In the genomic region with DNA sequence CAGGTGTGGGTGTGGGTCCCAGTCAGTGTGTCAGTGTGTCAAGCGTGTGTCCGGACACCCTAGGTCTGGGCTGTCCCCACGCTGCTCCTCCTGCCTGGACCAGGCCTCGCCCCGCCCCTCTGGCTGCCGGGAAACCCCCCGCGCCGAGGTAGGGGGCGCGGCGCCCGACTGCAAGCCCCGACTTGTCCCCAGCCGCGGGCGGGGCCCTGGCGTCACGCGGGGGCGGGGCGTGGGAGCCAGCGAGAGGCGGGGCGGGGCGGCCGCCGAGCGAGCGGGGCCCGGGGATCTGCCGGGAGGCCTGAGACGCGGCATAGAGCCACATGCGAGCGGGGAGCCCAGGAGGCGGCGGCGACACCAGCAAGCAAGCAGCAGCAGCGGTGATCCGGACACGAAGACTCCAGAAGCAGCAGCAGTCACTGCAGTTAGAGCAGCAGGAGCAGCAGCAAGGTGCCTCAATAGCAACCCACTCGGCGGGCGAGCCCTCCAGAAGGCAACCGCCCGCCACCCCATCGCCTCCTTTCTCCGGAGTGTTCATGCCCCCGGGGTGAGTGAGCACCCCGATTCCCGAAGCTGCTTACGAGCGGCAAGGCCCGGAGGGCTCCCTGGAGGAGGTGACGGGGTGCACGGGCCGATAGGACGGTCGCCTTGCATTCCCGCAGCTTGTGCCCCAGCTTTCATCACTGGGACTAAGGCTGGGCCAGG, we compare ENCODE assay signal across 8 mouse cellular contexts. TPM values are rescaled to one million over a fixed set of nuclear protein-coding genes. Genes with fewer than 3 reads are reported as not detected.
DNase-seq lines count a peak whose midpoint lies in the region; ATAC-seq and TF ChIP-seq lines count a peak whose summit lies in the region.

No protein-coding gene starts in this region.

- no peaks in the 10 kb centered on the region for H3K27me3 ChIP-seq in cerebellum, adult 2 months (ENCODE audit: control insufficient read depth, insufficient read depth, low read length)
- no peaks in the 10 kb centered on the region for H3K27me3 ChIP-seq in forebrain, postnatal 0 days (ENCODE audit: insufficient read depth, low read length)

- peak overlapping the region; percentile 98 for H3K4me2 ChIP-seq in forebrain, postnatal 0 days (ENCODE audit: low read depth)

- H3K9ac ChIP-seq in forebrain, postnatal 0 days = peak overlapping the region; percentile 65

- peak; percentile 88 for DNase-seq in MN1 (ENCODE audit: low spot score)
- DNase-seq in cerebellum, adult 2 months = peak; percentile 89 to 92
- DNase-seq in forebrain, postnatal 0 days = peak; percentile 83
- DNase-seq in heart, postnatal 4 days = peak; percentile 93
- DNase-seq in layer of hippocampus, adult 9-11 months = peak; percentile 87
- DNase-seq in lung, postnatal 14 days = peak; percentile 94
- DNase-seq in ovary, postnatal 14 days (ENCODE audit: low spot score) = peak; percentile 84
- peak; percentile 95 for DNase-seq in thymus, postnatal 36 days

- TF ChIP-seq POLR2A in cerebellum, adult 2 months (IDR thresholded peaks at IDR 0.05; ENCODE audit: borderline replicate concordance, insufficient read depth, low read length) = peak; percentile 45; the same call in 1 of the 2 replicates

- H3K27ac ChIP-seq in cerebellum, adult 2 months (ENCODE audit: insufficient read depth, low read length) = peak overlapping the region; percentile 70
- peak overlapping the region; percentile 78 for H3K27ac ChIP-seq in forebrain, postnatal 0 days (ENCODE audit: low read depth, low read length)

- under 1% methylated on average over 61 of the region's 61 CpGs for WGBS in cerebellum, adult 2 months
- WGBS in forebrain, postnatal 0 days = 2% methylated on average over 57 of the region's 61 CpGs

- no peaks in the 10 kb centered on the region for H3K36me3 ChIP-seq in forebrain, postnatal 0 days (ENCODE audit: insufficient read depth)

- peak overlapping the region; percentile 91 for H3K4me3 ChIP-seq in cerebellum, adult 2 months (replicated peaks; ENCODE audit: insufficient read depth, low read depth, low read length)
- H3K4me3 ChIP-seq in forebrain, postnatal 0 days (ENCODE audit: low read depth, low read length) = peak overlapping the region; percentile 72

- no peaks in the 10 kb centered on the region for H3K9me3 ChIP-seq in forebrain, postnatal 0 days (ENCODE audit: low read length)

- peaks cover 11% of the 10 kb centered on the region for H3K4me1 ChIP-seq in cerebellum, adult 2 months (ENCODE audit: control insufficient read depth, insufficient read depth, low read length)
- H3K4me1 ChIP-seq in forebrain, postnatal 0 days (ENCODE audit: insufficient read depth) = peaks cover 15% of the 10 kb centered on the region

- ATAC-seq in forebrain, postnatal 0 days = peak; percentile 30

- TF ChIP-seq CTCF in cerebellum, adult 2 months (IDR thresholded peaks at IDR 0.05; ENCODE audit: borderline replicate concordance, insufficient read depth, low read depth, low read length) = no peak
- peak; percentile 22; the same call in 1 of the 2 replicates for TF ChIP-seq CTCF in forebrain, postnatal 0 days (IDR thresholded peaks at IDR 0.05; ENCODE audit: low read depth)

RNA-seq across cellular contexts. Expression of a gene that starts 1.3 kb away (rescaled TPM):
- polyA plus RNA-seq in cerebellum, adult 2 months (2012; rRNA removed) = 17.0 and 20.3 TPM in 2 replicates
- 41.2 and 57.8 TPM in 2 replicates for total RNA-seq in forebrain, postnatal 0 days (2014; rRNA removed)
- polyA plus RNA-seq in forebrain, postnatal 0 days (2015; fragmentation: Nextera tagmentation; extraction: Ambion mirVana) = 40.0 and 40.2 TPM in 2 replicates
- total RNA-seq in heart, postnatal 4 days (2021) = 1 to 10 TPM; 7.0 to 9.0 TPM

RNA-seq across cellular contexts. Expression of a gene that starts 22.9 kb away (rescaled TPM):
- polyA plus RNA-seq in cerebellum, adult 2 months (2012; rRNA removed) = 81.1 and 91.1 TPM in 2 replicates
- total RNA-seq in forebrain, postnatal 0 days (2014; rRNA removed) = 31.6 and 38.2 TPM in 2 replicates
- polyA plus RNA-seq in forebrain, postnatal 0 days (2015; fragmentation: Nextera tagmentation; extraction: Ambion mirVana) = 12.8 and 18.6 TPM in 2 replicates
- 10 to 100 TPM; 39.4 to 43.1 TPM for total RNA-seq in heart, postnatal 4 days (2021)

RNA-seq across cellular contexts. Expression of a gene that starts 36.1 kb away (rescaled TPM):
- 60.1 and 61.1 TPM in 2 replicates for polyA plus RNA-seq in cerebellum, adult 2 months (2012; rRNA removed)
- 36.9 and 43.2 TPM in 2 replicates for total RNA-seq in forebrain, postnatal 0 days (2014; rRNA removed)
- polyA plus RNA-seq in forebrain, postnatal 0 days (2015; fragmentation: Nextera tagmentation; extraction: Ambion mirVana) = 63.6 and 68.4 TPM in 2 replicates
- 10 to 100 TPM; 12.5 to 13.6 TPM for total RNA-seq in heart, postnatal 4 days (2021)

RNA-seq across cellular contexts. Expression of a gene that starts 50.1 kb away (rescaled TPM):
- 0.75 and 0.95 TPM in 2 replicates for polyA plus RNA-seq in cerebellum, adult 2 months (2012; rRNA removed)
- 0.52 and 1.2 TPM in 2 replicates for total RNA-seq in forebrain, postnatal 0 days (2014; rRNA removed)
- 1.7 TPM in 2 replicates for polyA plus RNA-seq in forebrain, postnatal 0 days (2015; fragmentation: Nextera tagmentation; extraction: Ambion mirVana)
- 1 to 10 TPM; 1.8 to 1.9 TPM for total RNA-seq in heart, postnatal 4 days (2021)

Comparison
In these comparisons a context has a peak if more than half of its experiments do, and no peak if none do; other contexts are left out.
1. Peak in every context shown above with its lines: DNase-seq, ATAC-seq, H3K4me3 ChIP-seq and H3K27ac ChIP-seq.